ENCODE assay signal across 13 mouse cellular contexts in the genomic region with DNA sequence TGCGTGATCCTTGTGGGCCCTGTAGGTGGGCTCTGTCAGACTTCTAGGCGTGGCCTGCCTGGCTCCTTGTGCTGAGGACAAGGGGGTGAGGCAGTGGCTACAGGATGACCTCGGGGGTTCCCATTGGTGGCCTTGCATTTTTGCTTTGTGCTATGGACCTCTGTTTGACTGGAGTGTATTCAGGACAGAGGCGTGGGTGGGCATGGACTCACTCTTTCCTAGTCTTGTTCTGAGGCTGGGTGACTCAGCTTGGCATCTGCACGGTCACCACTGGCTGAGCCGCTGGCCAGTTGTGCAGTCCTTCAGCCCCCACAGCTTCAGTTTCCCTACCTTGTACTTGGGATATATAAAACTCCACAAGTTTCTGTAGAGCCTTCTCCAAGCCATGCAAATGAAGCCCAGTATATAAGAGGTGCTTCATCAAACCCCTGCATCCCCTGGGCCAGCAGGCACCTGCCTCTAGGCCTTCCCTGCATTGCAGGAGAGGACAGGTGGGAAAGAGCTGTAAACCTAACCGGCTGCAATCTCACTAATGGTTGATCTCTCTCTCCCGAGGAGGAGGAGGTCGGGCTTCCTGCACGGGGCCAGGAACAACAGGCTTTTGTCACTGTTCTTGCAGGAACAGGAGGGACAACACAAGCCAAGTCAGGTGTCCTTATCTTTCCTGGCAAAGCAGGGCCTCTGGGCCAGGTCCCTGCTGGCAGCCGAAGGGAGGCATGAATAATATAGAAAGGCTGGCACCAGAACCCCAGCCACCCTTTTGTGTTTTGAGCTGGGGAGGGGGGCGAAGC. TPM values are rescaled to one million over a fixed set of nuclear protein-coding genes. Genes with fewer than 3 reads are reported as not detected.
DNase-seq lines count a peak whose midpoint lies in the region; ATAC-seq and TF ChIP-seq lines count a peak whose summit lies in the region.
"Had no signal": no experiment of that assay in that cellular context is flagged by ENCODE, and none has a peak within 500 bp of the region (broad histone marks: within the 10 kb centered on the region; RNA-seq: fewer than 3 reads in every experiment).

No protein-coding gene starts in this region.

- peaks cover 4% of the 10 kb centered on the region for H3K79me3 ChIP-seq in C2C12 (ENCODE audit: low read depth)

- H3K27ac ChIP-seq in intestine, embryonic 15.5 days, result 0 out of 2 replicates have a peak overlapping the region, but pooled peaks have one; percentile 1
- no peak overlapping the region for H3K27ac ChIP-seq in midbrain, embryonic 11.5 days (ENCODE audit: low read depth, low read length)
- H3K27ac ChIP-seq in forebrain, postnatal 0 days (ENCODE audit: low read depth, low read length), result no peak overlapping the region
- no peak overlapping the region for H3K27ac ChIP-seq in kidney, adult 2 months (ENCODE audit: insufficient read depth, low read depth, low read length)
- H3K27ac ChIP-seq: embryonic facial prominence, embryonic 10.5 days; hindbrain, postnatal 0 days had no signal

- peaks cover 7% of the 10 kb centered on the region for H3K79me2 ChIP-seq in C2C12 (ENCODE audit: control insufficient read depth, insufficient read depth)

- H3K9ac ChIP-seq in intestine, embryonic 15.5 days, result no peak overlapping the region
- no peak overlapping the region for H3K9ac ChIP-seq in midbrain, embryonic 11.5 days (ENCODE audit: low read length)
- H3K9ac ChIP-seq in forebrain, postnatal 0 days, result no peak overlapping the region
- H3K9ac ChIP-seq: lung, embryonic 14.5 days had no signal

- peak overlapping the region; percentile 51 for H3ac ChIP-seq in C2C12 (ENCODE audit: control insufficient read depth, insufficient read length, low read depth)

- no peak for TF ChIP-seq CTCF in C2C12 (IDR thresholded peaks at IDR 0.05; ENCODE audit: control insufficient read depth, insufficient read depth, insufficient read length)
- no peak for TF ChIP-seq CTCF in forebrain, postnatal 0 days (IDR thresholded peaks at IDR 0.05; ENCODE audit: low read depth)
- TF ChIP-seq CTCF in kidney, adult 2 months (conservative IDR thresholded peaks at IDR 0.05; ENCODE audit: insufficient read depth, insufficient read length, low read depth, low read length), result no peak

- H3K27me3 ChIP-seq in C2C12 (ENCODE audit: control insufficient read depth, insufficient read depth, insufficient read length), result no peaks in the 10 kb centered on the region
- no peaks in the 10 kb centered on the region for H3K27me3 ChIP-seq in intestine, embryonic 15.5 days (replicated peaks)
- no peaks in the 10 kb centered on the region for H3K27me3 ChIP-seq in midbrain, embryonic 11.5 days (ENCODE audit: control insufficient read depth, insufficient read depth, low read length)
- H3K27me3 ChIP-seq in forebrain, postnatal 0 days (ENCODE audit: insufficient read depth, low read length), result no peaks in the 10 kb centered on the region
- no peaks in the 10 kb centered on the region for H3K27me3 ChIP-seq in kidney, adult 2 months (replicated peaks; ENCODE audit: control insufficient read depth, insufficient read depth, low read length)

- no peaks in the 10 kb centered on the region for H3K9me3 ChIP-seq in intestine, embryonic 15.5 days
- no peaks in the 10 kb centered on the region for H3K9me3 ChIP-seq in midbrain, embryonic 11.5 days (ENCODE audit: control insufficient read depth, low read length)
- H3K9me3 ChIP-seq in forebrain, postnatal 0 days (ENCODE audit: low read length), result no peaks in the 10 kb centered on the region
- H3K9me3 ChIP-seq: embryonic facial prominence, embryonic 10.5 days had no signal

- peak; percentile 46 to 50 for DNase-seq in cerebellum, postnatal 25 days
- no peak for DNase-seq in cerebellum, adult 11 months
- DNase-seq in fibroblast of lung, adult 2 months (ENCODE audit: low read depth), result peak; percentile 58
- no peak for DNase-seq in midbrain, embryonic 11.5 days (ENCODE audit: low spot score, missing footprints)
- no peak for DNase-seq in forebrain, postnatal 0 days
- no peak for DNase-seq in kidney, adult 2 months
- DNase-seq: left cerebral cortex, postnatal 4 days; lung, embryonic 14.5 days; thymus, postnatal 36 days had no signal

- peak; percentile 68 for ATAC-seq in intestine, embryonic 15.5 days
- ATAC-seq in midbrain, embryonic 11.5 days (ENCODE audit: low FRiP score), result no peak
- ATAC-seq in forebrain, postnatal 0 days, result no peak
- ATAC-seq: hindbrain, postnatal 0 days had no signal

- H3K4me1 ChIP-seq in intestine, embryonic 15.5 days (replicated peaks), result peaks cover 17% of the 10 kb centered on the region
- peaks cover 27% of the 10 kb centered on the region for H3K4me1 ChIP-seq in midbrain, embryonic 11.5 days (ENCODE audit: control insufficient read depth, insufficient read depth, low read length)
- H3K4me1 ChIP-seq in forebrain, postnatal 0 days (ENCODE audit: insufficient read depth), result 0 out of 2 replicates have a peak, but pooled peaks cover 3% of the 10 kb centered on the region
- 0 out of 2 replicates have a peak, but pooled peaks cover 4% of the 10 kb centered on the region for H3K4me1 ChIP-seq in kidney, adult 2 months (ENCODE audit: control insufficient read depth, insufficient read depth, low read length)

- 66% methylated on average over 12 of the region's 12 CpGs for WGBS in intestine, embryonic 15.5 days
- 78% methylated on average over 12 of the region's 12 CpGs for WGBS in midbrain, embryonic 11.5 days
- 61% methylated on average over 12 of the region's 12 CpGs for WGBS in forebrain, postnatal 0 days
- 68% methylated on average over 12 of the region's 12 CpGs for WGBS in kidney, adult 2 months

- H3K4me3 ChIP-seq in C2C12 (ENCODE audit: insufficient read depth, poor library complexity, severe bottlenecking), result no peak overlapping the region
- no peak overlapping the region for H3K4me3 ChIP-seq in intestine, embryonic 15.5 days (replicated peaks)
- H3K4me3 ChIP-seq in midbrain, embryonic 11.5 days (ENCODE audit: low read depth, low read length), result no peak overlapping the region
- H3K4me3 ChIP-seq in forebrain, postnatal 0 days (ENCODE audit: low read depth, low read length), result no peak overlapping the region
- H3K4me3 ChIP-seq in kidney, adult 2 months (ENCODE audit: insufficient read depth, low read depth, low read length), result no peak overlapping the region
- H3K4me3 ChIP-seq: embryonic facial prominence, embryonic 10.5 days had no signal

- no peak for TF ChIP-seq POLR2A in kidney, adult 2 months (IDR thresholded peaks at IDR 0.05; ENCODE audit: low read depth, low read length)

- no peaks in the 10 kb centered on the region for H3K36me3 ChIP-seq in C2C12 (ENCODE audit: control insufficient read depth, insufficient read depth)
- H3K36me3 ChIP-seq in intestine, embryonic 15.5 days, result no peaks in the 10 kb centered on the region
- H3K36me3 ChIP-seq in midbrain, embryonic 11.5 days (ENCODE audit: control insufficient read depth, insufficient read depth, low read length), result no peaks in the 10 kb centered on the region
- no peaks in the 10 kb centered on the region for H3K36me3 ChIP-seq in forebrain, postnatal 0 days (ENCODE audit: insufficient read depth)
- H3K36me3 ChIP-seq in kidney, adult 2 months (ENCODE audit: control insufficient read depth, insufficient read depth, low read length), result no peaks in the 10 kb centered on the region
- H3K36me3 ChIP-seq: embryonic facial prominence, embryonic 10.5 days had no signal

- H3K4me2 ChIP-seq in intestine, embryonic 15.5 days (replicated peaks), result no peak overlapping the region
- no peak overlapping the region for H3K4me2 ChIP-seq in midbrain, embryonic 11.5 days
- no peak overlapping the region for H3K4me2 ChIP-seq in forebrain, postnatal 0 days (ENCODE audit: low read depth)
- H3K4me2 ChIP-seq: lung, embryonic 14.5 days had no signal

TF ChIP-seq in C2C12, 6 proteins besides CTCF, POLR2A, EP300 and RAD21:
- TF ChIP-seq MYOD1 (IDR thresholded peaks at IDR 0.05; ENCODE audit: control insufficient read depth, insufficient read length, low read depth) (peak; percentile 59), FOSL1 (IDR thresholded peaks at IDR 0.05; ENCODE audit: insufficient read depth, low read length, poor library complexity, severe bottlenecking) (peak; percentile 81), MYOG (IDR thresholded peaks at IDR 0.05; ENCODE audit: control insufficient read depth, extremely low read depth, insufficient read length) (no peak)
TF ChIP-seq in C2C12: peak in this region for 2.

RNA-seq across cellular contexts. Expression of a gene that starts 21.7 kb away (rescaled TPM):
- polyA plus RNA-seq in C2C12 (2012; fragmentation: generic; extraction: Trizol), result 45.2 TPM
- 63.7 and 67.0 TPM in 2 replicates for polyA plus RNA-seq in intestine, embryonic 15.5 days (2015; fragmentation: Nextera tagmentation; extraction: Ambion mirVana)
- polyA plus RNA-seq in midbrain, embryonic 11.5 days (2014; fragmentation: Nextera tagmentation; extraction: Ambion mirVana), result 108 and 111 TPM in 2 replicates
- total RNA-seq in forebrain, postnatal 0 days (2014; rRNA removed), result 69.1 and 82.9 TPM in 2 replicates
- 42.8 and 43.5 TPM in 2 replicates for polyA plus RNA-seq in forebrain, postnatal 0 days (2015; fragmentation: Nextera tagmentation; extraction: Ambion mirVana)
- polyA plus RNA-seq in kidney, adult 2 months (2012; rRNA removed), result 14.2 TPM in 2 replicates

RNA-seq across cellular contexts. Expression of a gene that starts 58.3 kb away (rescaled TPM):
- 0.67 TPM for polyA plus RNA-seq in C2C12 (2012; fragmentation: generic; extraction: Trizol)
- 5.3 and 5.4 TPM in 2 replicates for polyA plus RNA-seq in intestine, embryonic 15.5 days (2015; fragmentation: Nextera tagmentation; extraction: Ambion mirVana)
- polyA plus RNA-seq in midbrain, embryonic 11.5 days (2014; fragmentation: Nextera tagmentation; extraction: Ambion mirVana), result 8.6 and 10.2 TPM in 2 replicates
- 30.4 and 34.9 TPM in 2 replicates for total RNA-seq in forebrain, postnatal 0 days (2014; rRNA removed)
- polyA plus RNA-seq in forebrain, postnatal 0 days (2015; fragmentation: Nextera tagmentation; extraction: Ambion mirVana), result 41.8 and 49.6 TPM in 2 replicates
- polyA plus RNA-seq in kidney, adult 2 months (2012; rRNA removed), result 4.1 and 5.1 TPM in 2 replicates

Comparison
In these comparisons a context has a peak if more than half of its experiments do, and no peak if none do; other contexts are left out.
1. DNase-seq: peak in cerebellum, postnatal 25 days (2 of 2) and fibroblast of lung, adult 2 months (single experiment); none in cerebellum, adult 11 months (single experiment), midbrain, embryonic 11.5 days (single experiment), forebrain, postnatal 0 days (single experiment) and kidney, adult 2 months (single experiment).